Mouse (Mus musculus) brown adipose tissue, adult 24 weeks (tissue): ENCODE results near the gene Vmn1r152. TPM values are rescaled to one million over a fixed set of nuclear protein-coding genes. Genes with fewer than 3 reads are reported as not detected.
"Not testable (repeated sequence)": the region's sequence is repeated elsewhere in the genome, so short reads cannot be mapped to it uniquely, and the experiment has no call there.

ENCODE experiments used
- H3K27ac ChIP-seq: fragments of 200-500 bp; replicated peaks from 2 replicates; pipeline ENCODE4 v1.5.1; 2012; ENCODE audit warnings: low read depth, mild to moderate bottlenecking, low read length
- H3K4me1 ChIP-seq: fragments of 200-500 bp; 2 replicates; pipeline ENCODE4 v1.6.1; 2012; ENCODE audit warnings: low read length, mixed read lengths; ENCODE audit not compliant: control insufficient read depth, insufficient read depth, insufficient read length
- H3K4me3 ChIP-seq: fragments of 200-500 bp; 2 replicates; pipeline ENCODE4 v1.5.1; 2012; ENCODE audit warnings: low read depth, mild to moderate bottlenecking, low read length, moderate library complexity; ENCODE audit not compliant: insufficient read depth
- polyA plus RNA-seq: library from polyadenylated mRNA; stranded (reverse); fragments of >200 nt; gene quantifications from 2 replicates; pipeline ENCODE4 v1.2.4, GENCODE M21; 2012; ENCODE audit not compliant: missing spikeins, insufficient read depth, insufficient read length

Gene Vmn1r152
- not detected in 2 replicates for polyA plus RNA-seq

DNA sequence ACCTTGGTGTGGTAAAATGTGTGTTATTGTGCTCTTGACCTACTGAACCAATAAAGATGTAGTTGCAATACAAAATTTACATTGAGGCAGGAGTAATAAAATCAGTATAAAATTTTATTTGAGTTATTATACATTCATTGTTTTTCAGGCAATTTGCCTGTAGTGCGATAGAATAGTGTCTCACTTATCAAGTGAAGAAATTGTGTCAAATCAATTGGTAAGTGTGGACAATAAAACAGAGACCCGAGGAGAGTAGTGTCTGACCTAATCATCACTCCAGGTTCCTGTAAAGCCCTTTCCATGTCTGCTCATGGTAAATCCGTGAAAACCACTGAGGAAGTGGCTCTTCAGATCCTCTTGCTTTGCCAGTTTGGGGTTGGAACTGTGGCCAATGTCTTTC lies at the start of gene Vmn1r152:
TSS of gene Vmn1r152 (plus strand) at position 301 of the 400 bp plus-strand sequence.
- H3K27ac ChIP-seq, H3K4me3 ChIP-seq, H3K4me1 ChIP-seq: not testable (repeated sequence)

DNA sequence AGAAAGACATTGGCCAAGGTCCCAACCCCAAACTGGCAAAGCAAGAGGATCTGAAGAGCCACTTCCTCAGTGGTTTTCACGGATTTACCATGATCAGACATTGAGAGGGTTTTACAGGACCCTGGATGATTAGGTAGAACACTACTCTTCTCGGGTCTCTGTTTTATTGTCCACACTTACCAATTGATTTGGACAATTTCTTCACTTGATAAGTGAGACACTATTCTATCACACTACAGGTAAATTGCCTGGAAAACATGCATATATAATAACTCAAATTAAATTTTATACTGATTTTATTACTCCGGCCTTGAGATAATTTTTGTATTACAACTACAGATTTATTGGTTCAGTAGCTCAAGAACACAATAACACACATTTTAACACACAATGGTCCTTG lies 23.2 kb upstream of the Vmn1r152 start, which contains the start of gene Vmn1r151:
TSS of gene Vmn1r151 (minus strand) at position 101 of the 400 bp plus-strand sequence.
- not testable (repeated sequence) for H3K27ac ChIP-seq, H3K4me1 ChIP-seq, H3K4me3 ChIP-seq

GRCm38 (mm10) chr7:22534787-22535186 lies 12.0 kb downstream of the Vmn1r152 start, which contains the start of gene Gm8677:
Gene Gm8677 (minus strand): TSS chr7:22534887.
- H3K27ac ChIP-seq, H3K4me1 ChIP-seq, H3K4me3 ChIP-seq: not testable (repeated sequence)

DNA sequence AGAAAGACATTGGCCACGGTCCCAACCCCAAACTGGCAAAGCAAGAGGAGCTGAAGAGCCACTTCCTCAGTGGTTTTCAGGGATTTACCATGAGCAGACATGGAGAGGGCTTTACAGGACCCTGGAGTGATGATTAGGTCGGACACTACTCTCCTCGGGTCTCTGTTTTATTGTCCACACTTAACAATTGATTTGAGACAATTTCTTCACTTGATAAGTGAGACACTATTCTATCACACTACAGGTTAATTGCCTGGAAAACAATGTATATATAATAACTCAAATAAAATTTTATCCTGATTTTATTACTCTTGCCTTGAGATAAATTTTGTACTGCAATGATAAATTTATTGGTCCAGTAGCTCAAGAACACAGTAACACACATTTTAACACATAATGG lies 42.5 kb downstream of the Vmn1r152 start, which contains the start of gene Gm4201:
TSS of gene Gm4201 (minus strand) at position 101 of the 400 bp plus-strand sequence.
- not testable (repeated sequence) for H3K4me1 ChIP-seq, H3K4me3 ChIP-seq, H3K27ac ChIP-seq

Other genes starting within 250 kb of the Vmn1r152 start
- gene Gm4187, start 193.2 kb upstream of the Vmn1r152 start, polyA plus RNA-seq, result not detected in 2 replicates
- gene Gm8660, start 151.9 kb upstream of the Vmn1r152 start, polyA plus RNA-seq, result not detected in 2 replicates
- gene Vmn1r148, start 109.4 kb upstream of the Vmn1r152 start, polyA plus RNA-seq, result not detected in 2 replicates
- not detected in 2 replicates for gene Vmn1r149, start 84.7 kb upstream of the Vmn1r152 start, polyA plus RNA-seq
- gene Gm10665, start 58.9 kb upstream of the Vmn1r152 start, polyA plus RNA-seq, result not detected in 2 replicates
- gene Vmn1r151, start 23.3 kb upstream of the Vmn1r152 start, polyA plus RNA-seq, result not detected in 2 replicates
- not detected in 2 replicates for gene Gm8677, start 11.9 kb downstream of the Vmn1r152 start, polyA plus RNA-seq
- not detected in 2 replicates for gene Gm4201, start 42.4 kb downstream of the Vmn1r152 start, polyA plus RNA-seq
- gene Gm4565, start 65.2 kb downstream of the Vmn1r152 start, polyA plus RNA-seq, result not detected in 2 replicates
- not detected in 2 replicates for gene Vmn1r155, start 135.1 kb downstream of the Vmn1r152 start, polyA plus RNA-seq
- not detected in 2 replicates for gene Gm8693, start 169.3 kb downstream of the Vmn1r152 start, polyA plus RNA-seq
- gene Gm4567, start 196.7 kb downstream of the Vmn1r152 start, polyA plus RNA-seq, result not detected in 2 replicates
- not detected in 2 replicates for gene Vmn1r157, start 238.7 kb downstream of the Vmn1r152 start, polyA plus RNA-seq